In the genomic region with DNA sequence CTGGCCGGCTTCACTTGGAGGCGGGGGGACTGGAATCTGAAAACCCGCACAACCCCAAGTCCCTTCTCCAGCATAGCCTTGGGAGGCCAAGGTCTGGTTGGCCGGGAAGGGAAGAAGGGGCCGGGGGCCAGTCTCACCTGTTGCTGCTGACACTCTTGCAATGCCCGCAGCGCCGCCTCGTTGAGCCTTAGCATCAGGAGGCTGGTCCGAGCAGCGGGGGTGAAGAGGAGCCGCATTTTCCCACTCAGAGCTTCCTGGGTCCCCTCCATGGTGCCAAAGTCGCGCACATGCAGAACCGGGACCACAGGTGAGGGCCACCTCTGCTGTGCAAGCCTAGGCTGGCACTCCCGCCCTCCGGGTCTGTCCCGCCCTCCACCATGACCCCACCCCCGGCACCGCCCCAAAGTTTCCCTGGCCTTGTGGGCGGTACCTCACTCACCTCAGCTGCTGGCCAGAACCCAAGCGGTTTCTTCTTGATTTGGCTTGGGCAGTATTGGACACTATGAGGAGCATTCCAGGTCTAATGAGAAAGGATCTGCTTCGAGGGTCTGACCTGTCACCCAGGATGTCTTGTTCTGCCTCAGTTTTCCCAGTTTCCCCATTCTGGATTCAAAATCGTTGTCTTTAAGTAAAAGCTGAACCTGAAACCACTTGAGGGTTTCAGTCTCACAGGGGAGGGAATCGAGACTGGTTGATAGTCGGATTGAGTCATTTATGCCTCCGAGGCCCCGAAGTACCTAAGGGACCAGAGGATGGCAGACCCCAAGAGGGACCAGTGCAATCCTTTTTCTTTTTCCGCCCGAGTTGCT, we compare ENCODE assay signal across 1 mouse cellular context.
TF ChIP-seq lines count a peak whose summit lies in the region.

No protein-coding gene starts in this region.

TF ChIP-seq in ES-E14, 5 proteins besides CTCF, POLR2A, EP300 and RAD21:
- no peak for TF ChIP-seq MAFK (IDR thresholded peaks at IDR 0.05; ENCODE audit: insufficient read depth, low read depth, low read length)
